22 mouse cellular contexts compared by ENCODE assay signal in the genomic region with DNA sequence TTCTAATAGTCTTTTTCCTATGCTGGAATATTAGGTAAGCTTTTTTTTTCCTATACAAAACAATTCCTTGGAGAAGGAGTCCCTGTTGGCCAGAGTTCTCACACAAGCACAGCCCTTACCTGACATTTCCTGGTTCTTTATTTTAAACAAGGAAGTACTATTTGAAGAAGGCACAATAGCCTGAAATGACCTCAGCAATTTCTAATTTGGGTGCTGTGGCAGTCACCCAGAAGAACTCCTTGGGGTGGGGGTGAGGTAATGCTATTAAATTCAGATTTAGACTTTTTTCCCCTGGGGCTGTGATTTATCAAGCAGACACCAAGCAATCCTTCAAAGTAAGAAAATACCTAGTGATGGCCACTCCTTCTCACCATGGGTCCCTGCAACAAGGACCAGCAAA. TPM values are rescaled to one million over a fixed set of nuclear protein-coding genes. Genes with fewer than 3 reads are reported as not detected.
A peak's percentile ranks its signal among the peaks of the same experiment; 100 is the strongest.
DNase-seq lines count a peak whose midpoint lies in the region; ATAC-seq and TF ChIP-seq lines count a peak whose summit lies in the region.
"Had no signal": no experiment of that assay in that cellular context is flagged by ENCODE, and none has a peak within 500 bp of the region (broad histone marks: within the 10 kb centered on the region; RNA-seq: fewer than 3 reads in every experiment).

No protein-coding gene starts in this region.

- DNase-seq in heart, adult 8-10 months (ENCODE audit: low spot score), result peak; percentile 74
- no peak for DNase-seq in heart, postnatal 25 days (ENCODE audit: low spot score)
- DNase-seq in kidney, adult 18-20 months, result no peak
- no peak for DNase-seq in heart, postnatal 0 days (ENCODE audit: low spot score)
- peak; percentile 34 for DNase-seq in lung, postnatal 14 days
- no peak for DNase-seq in frontal cortex, postnatal 10 days (ENCODE audit: low spot score in 2 of 2)
- no peak for DNase-seq in hindbrain, embryonic 14.5 days (ENCODE audit: low spot score)
- DNase-seq: adrenal gland, postnatal 14 days; cerebellum, adult 11 months; cerebellum, postnatal 10 days; kidney, postnatal 4 days; liver, postnatal 0 days; midbrain, embryonic 14.5 days; right cerebral cortex, adult 18-20 months; thymus, adult 18-20 months had no signal

- ATAC-seq in kidney, embryonic 15.5 days (replicated peaks; ENCODE audit: low FRiP score), result no peak
- ATAC-seq in heart, postnatal 0 days (ENCODE audit: insufficient read depth, low read depth), result no peak
- ATAC-seq in hindbrain, embryonic 14.5 days (ENCODE audit: low FRiP score), result no peak
- ATAC-seq: forebrain, embryonic 14.5 days; liver, postnatal 0 days had no signal

- no peak overlapping the region for H3K4me2 ChIP-seq in kidney, embryonic 15.5 days
- H3K4me2 ChIP-seq in heart, postnatal 0 days (ENCODE audit: low read depth, low read length), result no peak overlapping the region
- H3K4me2 ChIP-seq in hindbrain, embryonic 14.5 days (replicated peaks), result no peak overlapping the region
- H3K4me2 ChIP-seq: embryonic facial prominence, embryonic 12.5 days; neural tube, embryonic 13.5 days had no signal

- no peak overlapping the region for H3K4me3 ChIP-seq in kidney, embryonic 15.5 days (replicated peaks)
- H3K4me3 ChIP-seq in heart, postnatal 0 days (ENCODE audit: low read depth, low read length), result no peak overlapping the region
- H3K4me3 ChIP-seq in hindbrain, embryonic 14.5 days (replicated peaks; ENCODE audit: low read length), result no peak overlapping the region
- H3K4me3 ChIP-seq: embryonic facial prominence, embryonic 12.5 days; erythroblast, embryonic 14.5 days; limb, embryonic 10.5 days; neural tube, embryonic 13.5 days had no signal

- 0 out of 2 replicates have a peak overlapping the region, but pooled peaks have one; percentile 32 for H3K27ac ChIP-seq in kidney, embryonic 15.5 days
- peak overlapping the region; percentile 17; the same call in 1 of the 2 replicates for H3K27ac ChIP-seq in heart, postnatal 0 days (ENCODE audit: low read depth)
- H3K27ac ChIP-seq in hindbrain, embryonic 14.5 days, result no peak overlapping the region
- H3K27ac ChIP-seq: embryonic facial prominence, embryonic 12.5 days; limb, embryonic 10.5 days; neural tube, embryonic 13.5 days had no signal

- H3K36me3 ChIP-seq in kidney, embryonic 15.5 days, result no peaks in the 10 kb centered on the region
- no peaks in the 10 kb centered on the region for H3K36me3 ChIP-seq in heart, postnatal 0 days (replicated peaks; ENCODE audit: control insufficient read depth, insufficient read depth, low read length)
- H3K36me3 ChIP-seq in hindbrain, embryonic 14.5 days (replicated peaks; ENCODE audit: control insufficient read depth, insufficient read depth), result no peaks in the 10 kb centered on the region
- H3K36me3 ChIP-seq: embryonic facial prominence, embryonic 12.5 days; limb, embryonic 10.5 days; neural tube, embryonic 13.5 days had no signal

- intact Hi-C loops in heart, postnatal 25 days (cut with DNase I), result loop anchor here (2.0 kb wide), 1 partner anchor 14 kb away; no protein-coding TSS in a partner anchor

- no peak for TF ChIP-seq EP300 in heart, postnatal 0 days (IDR thresholded peaks at IDR 0.05; ENCODE audit: low read depth)

- H3K9me3 ChIP-seq in kidney, embryonic 15.5 days (replicated peaks), result no peaks in the 10 kb centered on the region
- no peaks in the 10 kb centered on the region for H3K9me3 ChIP-seq in heart, postnatal 0 days (replicated peaks; ENCODE audit: control insufficient read depth, low read length)
- H3K9me3 ChIP-seq in hindbrain, embryonic 14.5 days (ENCODE audit: control insufficient read depth, low read length), result no peaks in the 10 kb centered on the region
- H3K9me3 ChIP-seq: embryonic facial prominence, embryonic 12.5 days; limb, embryonic 10.5 days; neural tube, embryonic 13.5 days had no signal

- H3K27me3 ChIP-seq in kidney, embryonic 15.5 days, result no peaks in the 10 kb centered on the region
- no peaks in the 10 kb centered on the region for H3K27me3 ChIP-seq in heart, postnatal 0 days (ENCODE audit: control insufficient read depth, insufficient read depth, low read length)
- no peaks in the 10 kb centered on the region for H3K27me3 ChIP-seq in hindbrain, embryonic 14.5 days (ENCODE audit: control insufficient read depth, insufficient read depth, low read length)
- H3K27me3 ChIP-seq: embryonic facial prominence, embryonic 12.5 days; neural tube, embryonic 13.5 days had no signal

- TF ChIP-seq CTCF in heart, postnatal 0 days (IDR thresholded peaks at IDR 0.05; ENCODE audit: low read depth), result no peak

- no peak overlapping the region for H3K9ac ChIP-seq in kidney, embryonic 15.5 days
- H3K9ac ChIP-seq in heart, postnatal 0 days (replicated peaks; ENCODE audit: low read depth, low read length), result no peak overlapping the region
- H3K9ac ChIP-seq in hindbrain, embryonic 14.5 days, result no peak overlapping the region
- H3K9ac ChIP-seq: embryonic facial prominence, embryonic 12.5 days; liver, postnatal 0 days; neural tube, embryonic 13.5 days had no signal

- H3K4me1 ChIP-seq in kidney, embryonic 15.5 days, result peaks cover 13% of the 10 kb centered on the region
- H3K4me1 ChIP-seq in heart, postnatal 0 days (ENCODE audit: control insufficient read depth, insufficient read depth), result peaks cover 25% of the 10 kb centered on the region
- H3K4me1 ChIP-seq in hindbrain, embryonic 14.5 days (replicated peaks; ENCODE audit: control insufficient read depth, insufficient read depth, low read length), result no peaks in the 10 kb centered on the region
- H3K4me1 ChIP-seq: neural tube, embryonic 13.5 days had no signal

RNA-seq across cellular contexts. Expression of a gene that starts 28.9 kb away (rescaled TPM):
- total RNA-seq in heart, adult 8-10 months (2022), result 10 to 100 TPM; 57.6 to 63.2 (median 58.0) TPM
- total RNA-seq in heart, postnatal 25 days (2021), result 10 to 100 TPM; 72.4 to 72.5 TPM
- 10.0 and 12.3 TPM in 2 replicates for polyA plus RNA-seq in kidney, embryonic 15.5 days (2015; fragmentation: Nextera tagmentation; extraction: Ambion mirVana)
- 132 and 171 TPM in 2 replicates for total RNA-seq in heart, postnatal 0 days (2014; rRNA removed; ENCODE audit: low replicate concordance)
- 30.1 and 32.9 TPM in 2 replicates for polyA plus RNA-seq in heart, postnatal 0 days (2015; fragmentation: Nextera tagmentation; extraction: Ambion mirVana)
- 24.6 and 26.5 TPM in 2 replicates for polyA plus RNA-seq in hindbrain, embryonic 14.5 days (2014; fragmentation: Nextera tagmentation; extraction: Ambion mirVana)
- total RNA-seq: megakaryocyte, adult 5-6 weeks had no signal

RNA-seq across cellular contexts. Expression of a gene that starts 48.9 kb away (rescaled TPM):
- 10 to 100 TPM; 11.3 to 14.0 (median 13.2) TPM for total RNA-seq in heart, adult 8-10 months (2022)
- total RNA-seq in heart, postnatal 25 days (2021), result 10 to 100 TPM; 14.2 to 16.6 TPM
- polyA plus RNA-seq in kidney, embryonic 15.5 days (2015; fragmentation: Nextera tagmentation; extraction: Ambion mirVana), result 47.0 and 49.0 TPM in 2 replicates
- 37.3 and 49.0 TPM in 2 replicates for total RNA-seq in heart, postnatal 0 days (2014; rRNA removed; ENCODE audit: low replicate concordance)
- polyA plus RNA-seq in heart, postnatal 0 days (2015; fragmentation: Nextera tagmentation; extraction: Ambion mirVana), result 28.8 and 29.6 TPM in 2 replicates
- polyA plus RNA-seq in hindbrain, embryonic 14.5 days (2014; fragmentation: Nextera tagmentation; extraction: Ambion mirVana), result 31.0 and 32.3 TPM in 2 replicates

RNA-seq across cellular contexts. Expression of a gene that starts 49.2 kb away (rescaled TPM):
- total RNA-seq in heart, adult 8-10 months (2022), result 1 to 10 TPM; 7.4 to 9.5 (median 7.9) TPM
- total RNA-seq in heart, postnatal 25 days (2021), result 1 to 10 TPM; 8.5 to 9.9 TPM
- 8.6 and 9.6 TPM in 2 replicates for polyA plus RNA-seq in kidney, embryonic 15.5 days (2015; fragmentation: Nextera tagmentation; extraction: Ambion mirVana)
- 7.0 and 7.8 TPM in 2 replicates for total RNA-seq in heart, postnatal 0 days (2014; rRNA removed; ENCODE audit: low replicate concordance)
- polyA plus RNA-seq in heart, postnatal 0 days (2015; fragmentation: Nextera tagmentation; extraction: Ambion mirVana), result 3.0 and 3.6 TPM in 2 replicates
- polyA plus RNA-seq in hindbrain, embryonic 14.5 days (2014; fragmentation: Nextera tagmentation; extraction: Ambion mirVana), result 14.2 and 15.9 TPM in 2 replicates

RNA-seq across cellular contexts. Expression of a gene that starts 53.7 kb away (rescaled TPM):
- total RNA-seq in heart, adult 8-10 months (2022), result 10 to 100 TPM; 19.8 to 24.3 (median 20.8) TPM
- 10 to 100 TPM; 27.1 to 28.7 TPM for total RNA-seq in heart, postnatal 25 days (2021)
- polyA plus RNA-seq in kidney, embryonic 15.5 days (2015; fragmentation: Nextera tagmentation; extraction: Ambion mirVana), result 138 and 139 TPM in 2 replicates
- 93.8 and 97.2 TPM in 2 replicates for total RNA-seq in heart, postnatal 0 days (2014; rRNA removed; ENCODE audit: low replicate concordance)
- 112 and 115 TPM in 2 replicates for polyA plus RNA-seq in heart, postnatal 0 days (2015; fragmentation: Nextera tagmentation; extraction: Ambion mirVana)
- 128 and 139 TPM in 2 replicates for polyA plus RNA-seq in hindbrain, embryonic 14.5 days (2014; fragmentation: Nextera tagmentation; extraction: Ambion mirVana)

Comparison
In these comparisons a context has a peak if more than half of its experiments do, and no peak if none do; other contexts are left out.
1. DNase-seq: peak in heart, adult 8-10 months (single experiment) and lung, postnatal 14 days (single experiment); none in heart, postnatal 25 days (single experiment), kidney, adult 18-20 months (single experiment), heart, postnatal 0 days (single experiment), frontal cortex, postnatal 10 days (0 of 2) and hindbrain, embryonic 14.5 days (single experiment).